Mouse (Mus musculus): Measurements from ENCODE around the gene Snf8.

DNA sequence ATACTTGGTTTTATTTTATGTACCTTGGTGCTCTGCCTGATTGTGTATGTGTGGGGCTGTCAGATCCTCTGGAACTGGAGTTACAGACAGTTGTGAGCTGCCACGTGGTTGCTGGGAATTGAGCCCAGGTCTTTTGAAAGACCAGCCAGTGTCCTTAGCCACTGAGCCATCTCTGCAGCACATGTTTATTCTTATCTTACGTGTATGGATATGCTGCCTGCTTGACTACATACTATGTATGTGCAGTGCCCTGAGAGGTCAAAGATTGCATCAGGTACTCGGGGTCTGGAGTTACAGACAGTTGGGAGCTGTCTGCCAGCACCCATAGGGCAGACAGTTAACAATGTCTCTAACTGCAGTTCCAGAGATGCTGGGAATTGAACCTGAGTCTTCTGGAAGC, 48.0 kb downstream of the Snf8 start:
- TF ChIP-seq CTCF (IDR thresholded peaks at IDR 0.05; ENCODE audit: extremely low read depth, insufficient read depth, low read length), result no peak
- TF ChIP-seq POLR2A (IDR thresholded peaks at IDR 0.05; ENCODE audit: extremely low read depth, insufficient read depth, low read length), result no peak
